Mouse (Mus musculus): ENCODE data around the gene Fdx1. TPM values are rescaled to one million over a fixed set of nuclear protein-coding genes. Genes with fewer than 3 reads are reported as not detected.
A peak's percentile ranks its signal among the peaks of the same experiment; 100 is the strongest.

Fdx1 gene
- total RNA-seq (2022) = 10 to 100 TPM; 80.8 to 96.5 (median 88.2) TPM

DNA sequence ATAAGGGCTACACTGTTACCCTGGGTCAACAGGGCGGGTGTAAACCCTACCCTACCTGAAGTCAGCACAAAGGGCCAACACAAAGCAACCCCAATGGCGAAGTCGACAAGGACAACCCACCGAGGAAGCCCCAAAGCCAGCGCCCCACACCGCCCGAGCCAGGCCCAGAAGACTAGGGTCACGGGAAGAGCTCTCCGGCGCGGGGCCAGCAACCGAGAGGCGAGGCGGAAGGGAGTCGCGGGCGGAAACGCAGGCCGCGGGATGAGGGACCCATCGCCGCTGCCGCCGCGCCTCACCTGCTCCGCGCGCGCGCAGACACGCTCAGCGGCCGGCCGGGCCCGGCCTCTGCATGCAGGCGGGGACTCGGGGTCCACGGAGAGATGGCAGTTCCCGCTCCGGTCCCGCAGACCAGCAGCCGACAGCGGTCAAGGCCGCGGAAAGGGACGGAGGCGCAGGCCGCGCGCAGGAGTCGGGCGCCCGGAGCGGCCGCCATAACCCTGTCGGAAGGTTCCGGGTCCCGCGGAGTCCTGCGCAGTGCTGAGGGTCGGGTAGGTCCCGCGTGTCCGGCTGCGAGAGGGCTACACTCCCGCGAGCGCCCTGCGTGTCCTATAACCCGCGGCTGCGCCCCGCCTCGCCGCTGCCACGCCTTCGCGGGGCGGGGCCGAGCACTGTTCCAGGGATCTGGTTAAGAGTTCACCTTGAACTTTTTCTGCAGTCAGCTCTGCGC, at the start of gene Fdx1:
TSS of gene Fdx1 (minus strand) at position 582 of the 727 bp plus-strand sequence.
- peak; percentile 80 for DNase-seq (ENCODE audit: low spot score)

DNA sequence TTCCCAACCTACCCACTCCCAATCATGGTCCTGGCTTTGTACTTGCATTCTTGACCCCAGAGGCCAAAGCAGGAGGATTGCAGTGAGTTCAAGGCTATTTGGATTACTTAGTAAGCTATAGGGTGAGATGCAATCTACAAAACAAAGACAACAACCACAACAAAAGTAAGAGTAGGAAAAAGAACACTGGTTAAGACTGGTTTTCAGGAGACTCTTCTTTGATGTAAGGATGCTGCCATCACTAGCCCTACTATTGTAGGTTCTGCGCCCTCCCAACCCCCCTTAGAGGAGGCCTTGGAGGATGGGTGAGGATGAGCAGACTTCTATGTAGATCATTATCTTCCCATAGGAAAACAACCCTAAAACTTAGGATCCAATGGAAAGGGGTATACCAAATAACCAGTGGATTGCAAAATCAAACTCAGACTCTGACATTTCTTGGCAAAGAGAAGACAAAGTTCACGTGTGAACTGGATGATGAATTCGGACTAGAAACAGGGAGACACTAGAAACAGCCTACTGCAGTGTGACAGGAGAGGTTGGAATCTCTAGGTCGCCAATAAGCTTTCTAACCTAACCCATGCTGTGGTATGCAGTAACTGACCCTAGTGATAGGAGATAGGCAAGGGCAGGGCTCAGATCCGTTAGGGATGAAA, 49.6 kb upstream of the Fdx1 start:
- no peak for DNase-seq (ENCODE audit: low spot score)

DNA sequence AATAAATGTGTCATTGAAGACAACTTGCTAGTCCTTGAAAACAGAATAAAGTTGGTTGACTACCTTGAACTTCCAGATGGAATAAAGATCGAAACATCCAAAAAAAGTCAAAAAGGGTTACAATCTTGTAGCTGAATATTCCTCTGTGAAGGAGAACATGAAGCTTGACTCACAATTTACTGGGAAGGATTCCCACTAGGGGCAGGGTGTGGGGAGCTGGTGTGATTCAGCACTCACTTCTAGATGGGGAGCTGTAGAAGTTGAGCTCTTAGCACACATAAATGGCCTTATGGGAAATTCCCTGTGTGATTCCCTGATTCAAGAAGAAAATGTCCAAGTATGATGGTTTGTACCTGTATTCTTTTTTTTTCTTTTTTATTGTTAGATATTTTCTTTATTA, 49.0 kb upstream of the Fdx1 start:
- DNase-seq (ENCODE audit: low spot score) = no peak

DNA sequence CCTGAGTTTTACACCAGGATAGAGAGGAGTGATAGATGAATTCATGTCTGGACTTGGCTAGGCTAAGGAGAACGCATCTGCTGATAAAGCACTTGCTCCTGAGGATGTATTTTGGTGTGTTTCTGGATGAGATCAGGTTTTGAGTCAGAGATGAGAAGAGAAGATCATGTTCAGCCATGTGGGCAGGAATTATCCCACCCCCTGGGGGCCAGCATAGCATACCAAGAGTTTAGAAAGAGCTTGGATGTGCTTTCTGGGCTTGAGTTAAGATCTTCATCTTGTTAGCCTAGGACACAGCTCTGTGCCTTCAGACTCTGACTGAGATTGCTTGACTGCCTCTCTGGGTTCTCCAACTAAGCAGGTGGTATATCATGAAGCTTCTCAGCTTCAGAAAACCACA, 45.2 kb upstream of the Fdx1 start:
- no peak for DNase-seq (ENCODE audit: low spot score)

DNA sequence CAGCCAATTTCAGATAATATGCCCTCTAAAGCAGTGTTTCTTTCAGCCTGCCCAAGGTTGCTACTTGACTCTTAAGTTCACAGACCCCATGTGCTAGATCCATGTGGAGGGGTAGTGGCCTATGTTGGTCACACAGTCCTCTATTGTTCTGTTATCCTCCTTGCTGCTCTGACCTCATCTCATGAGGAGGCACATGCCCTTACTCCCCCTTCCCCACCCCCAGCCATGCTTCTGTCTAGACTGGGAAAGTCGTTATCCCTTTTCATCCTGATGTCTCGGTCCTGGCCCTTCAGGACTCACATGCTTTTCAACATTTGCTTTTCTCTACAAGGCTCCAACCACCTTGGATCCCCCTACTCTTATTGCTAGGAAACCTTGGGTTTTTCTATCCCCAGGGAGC, 44.0 kb upstream of the Fdx1 start:
- no peak for DNase-seq (ENCODE audit: low spot score)

DNA sequence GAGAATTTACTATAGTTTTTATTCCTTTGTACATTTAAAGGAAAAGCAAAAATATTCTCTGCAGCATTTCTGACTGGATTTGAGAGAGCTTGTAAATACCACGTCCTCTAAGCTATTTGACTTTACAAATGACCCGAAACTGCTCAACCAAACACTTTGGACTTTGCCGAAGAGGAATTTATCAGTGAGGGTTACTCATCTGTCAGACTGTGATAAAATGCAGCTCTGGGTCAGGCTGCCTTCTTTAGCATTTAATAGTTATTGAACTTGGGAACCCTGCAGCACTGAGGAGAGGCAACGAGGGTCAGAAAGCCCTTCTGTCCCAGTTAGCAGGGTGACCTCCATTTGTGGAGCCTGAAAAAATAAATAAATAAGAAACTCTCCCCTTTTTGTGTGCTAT, 40.1 kb upstream of the Fdx1 start:
- DNase-seq (ENCODE audit: low spot score) = no peak

DNA sequence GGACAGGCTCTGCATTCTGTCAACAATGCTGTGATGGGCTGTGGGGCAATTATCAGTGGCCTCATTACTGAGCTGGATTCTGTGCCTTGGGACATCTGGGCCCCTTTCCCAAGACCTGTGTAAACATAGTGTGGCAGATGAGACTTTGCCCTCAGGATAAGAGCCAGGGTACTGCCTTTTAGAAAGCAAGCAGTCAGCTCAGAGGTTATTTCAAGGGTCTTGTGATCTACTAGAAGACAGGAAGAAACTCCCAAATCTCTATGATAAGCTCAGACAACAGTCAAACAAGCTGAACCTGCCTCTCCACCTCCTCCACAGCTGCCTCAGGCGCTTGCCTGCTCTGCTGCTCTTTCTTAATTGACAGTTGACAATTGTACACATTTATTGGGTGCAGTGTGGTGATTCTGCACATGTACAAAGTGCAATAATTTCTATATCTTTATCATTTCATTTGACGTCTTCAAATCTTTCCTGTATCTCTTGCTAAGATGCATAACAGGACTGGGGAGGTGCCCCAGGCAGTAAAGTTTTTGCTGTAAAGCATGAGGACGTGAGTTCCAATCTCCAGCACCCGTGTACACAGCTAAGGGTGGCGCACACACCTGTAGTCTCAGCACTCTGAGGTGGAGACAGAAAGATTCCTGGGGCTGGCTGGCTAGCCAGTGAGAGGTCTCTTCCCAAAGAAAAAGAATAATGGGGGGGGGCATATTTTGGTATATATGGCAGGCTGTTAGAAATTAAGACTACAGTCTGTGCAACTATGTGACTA, 32.2 kb upstream of the Fdx1 start:
- DNase-seq (ENCODE audit: low spot score) = no peak

DNA sequence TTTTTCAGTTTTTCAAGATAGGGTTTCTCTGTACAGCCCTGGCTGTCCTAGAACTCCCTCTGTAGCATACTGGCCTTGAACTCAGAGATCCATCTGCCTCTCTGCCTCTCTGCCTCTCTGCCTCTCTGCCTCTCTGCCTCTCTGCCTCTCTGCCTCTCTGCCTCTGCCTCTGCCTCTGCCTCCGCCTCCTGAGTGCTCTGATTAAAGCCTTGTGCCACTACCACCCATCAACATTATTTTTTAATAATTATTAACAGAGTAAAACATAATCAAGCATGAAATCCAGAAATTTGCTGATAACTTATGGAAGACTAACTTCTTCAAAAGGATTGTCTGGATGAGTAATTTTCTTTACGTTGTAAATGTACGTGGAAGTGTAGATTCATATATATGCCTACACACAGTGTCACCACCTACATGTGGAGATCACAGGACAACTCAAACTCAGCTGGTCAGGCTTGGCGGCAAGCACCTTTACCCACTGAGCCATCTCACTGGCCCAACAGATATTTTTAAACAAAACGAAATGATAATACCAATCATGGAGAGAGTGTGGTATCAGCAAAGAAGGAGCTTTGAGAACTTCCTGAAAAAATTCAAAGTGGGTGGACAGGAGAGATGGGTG, 31.4 kb upstream of the Fdx1 start:
- no peak for DNase-seq (ENCODE audit: low spot score)

DNA sequence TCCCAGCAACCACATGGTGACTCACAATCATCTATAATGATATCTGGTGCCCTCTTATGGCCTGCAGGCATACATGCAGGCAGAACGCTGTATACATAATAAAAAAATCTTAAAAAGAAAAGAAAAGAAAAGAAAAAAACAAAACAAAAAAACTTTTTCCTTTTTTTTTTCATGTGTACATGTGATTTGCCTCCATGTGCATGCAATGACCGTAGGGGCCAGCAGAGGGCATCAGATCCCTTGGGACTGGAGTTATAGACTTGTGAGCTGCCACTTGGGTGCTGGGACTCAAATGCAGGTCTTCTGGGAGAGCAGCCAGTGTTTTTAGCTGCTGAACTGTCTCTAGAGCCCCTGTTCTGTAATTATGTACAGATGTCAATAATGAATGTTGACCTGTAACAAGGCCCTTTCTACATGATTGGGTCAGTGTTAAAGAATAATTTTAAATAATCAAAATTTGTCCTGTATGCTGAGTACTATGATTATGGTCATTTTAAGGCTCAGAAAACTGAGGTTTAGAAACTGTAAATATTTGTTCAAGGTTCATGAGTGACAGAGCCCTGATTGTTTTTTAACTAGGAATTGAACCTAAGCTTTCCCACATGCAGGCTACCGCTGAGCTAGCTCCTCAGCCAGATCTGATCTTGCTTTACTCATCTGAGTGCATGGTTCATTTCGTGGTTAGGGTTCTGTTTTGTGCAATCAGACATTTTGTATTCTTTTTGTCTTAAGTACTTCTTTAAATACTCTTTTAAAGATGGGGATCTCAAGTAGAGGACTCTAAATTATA, 30.3 kb upstream of the Fdx1 start:
- no peak for DNase-seq (ENCODE audit: low spot score)

DNA sequence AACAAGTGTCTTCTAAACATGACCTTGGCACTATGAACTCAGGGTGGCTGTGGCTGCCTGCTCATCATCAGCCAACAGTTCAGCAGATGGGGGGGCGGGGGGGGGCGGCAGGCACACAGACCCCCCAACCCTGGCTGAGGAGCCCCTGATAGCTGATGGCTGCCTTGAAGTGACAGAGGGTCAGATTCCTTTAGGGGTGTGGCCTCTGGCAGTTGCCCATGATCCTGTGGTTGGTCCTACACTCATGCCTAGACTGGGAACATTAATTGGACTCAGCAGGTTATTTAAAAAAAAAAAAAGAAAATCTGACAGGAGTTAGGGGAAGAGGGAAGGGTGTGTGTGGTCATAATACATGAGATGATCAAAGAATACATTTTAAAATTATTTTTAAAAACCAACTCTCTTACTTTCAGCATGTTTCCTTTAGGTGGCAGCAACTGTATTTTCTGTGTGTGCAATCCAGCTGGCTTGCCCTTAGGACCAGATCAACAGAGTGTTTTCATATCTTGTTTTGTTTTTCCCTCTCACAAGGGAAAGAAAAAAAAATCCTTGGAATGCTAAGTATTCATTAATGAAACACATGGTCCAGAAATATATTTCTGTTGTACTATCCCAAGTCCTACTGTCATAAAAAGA, 28.0 kb upstream of the Fdx1 start:
- DNase-seq (ENCODE audit: low spot score) = no peak

DNA sequence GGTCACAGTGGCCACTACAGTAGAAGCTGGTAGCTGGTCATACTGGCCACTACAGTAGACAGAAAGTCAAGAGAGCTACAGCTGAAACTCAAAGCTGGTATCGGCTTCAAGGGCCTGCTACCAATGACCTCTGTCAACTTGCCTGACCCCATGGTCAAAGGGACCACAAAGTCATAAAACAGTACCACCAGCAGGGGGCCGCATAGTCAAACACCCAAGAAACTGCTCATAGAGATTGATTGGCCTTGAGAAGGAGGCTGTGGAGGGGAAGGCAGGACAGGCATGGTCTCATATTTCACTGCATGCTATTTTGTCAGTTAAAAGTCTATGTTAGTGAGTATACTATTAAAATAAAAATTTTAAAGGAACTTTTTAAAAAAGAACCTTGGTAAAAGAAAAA, 27.5 kb upstream of the Fdx1 start:
- peak; percentile 37 for DNase-seq (ENCODE audit: low spot score)

DNA sequence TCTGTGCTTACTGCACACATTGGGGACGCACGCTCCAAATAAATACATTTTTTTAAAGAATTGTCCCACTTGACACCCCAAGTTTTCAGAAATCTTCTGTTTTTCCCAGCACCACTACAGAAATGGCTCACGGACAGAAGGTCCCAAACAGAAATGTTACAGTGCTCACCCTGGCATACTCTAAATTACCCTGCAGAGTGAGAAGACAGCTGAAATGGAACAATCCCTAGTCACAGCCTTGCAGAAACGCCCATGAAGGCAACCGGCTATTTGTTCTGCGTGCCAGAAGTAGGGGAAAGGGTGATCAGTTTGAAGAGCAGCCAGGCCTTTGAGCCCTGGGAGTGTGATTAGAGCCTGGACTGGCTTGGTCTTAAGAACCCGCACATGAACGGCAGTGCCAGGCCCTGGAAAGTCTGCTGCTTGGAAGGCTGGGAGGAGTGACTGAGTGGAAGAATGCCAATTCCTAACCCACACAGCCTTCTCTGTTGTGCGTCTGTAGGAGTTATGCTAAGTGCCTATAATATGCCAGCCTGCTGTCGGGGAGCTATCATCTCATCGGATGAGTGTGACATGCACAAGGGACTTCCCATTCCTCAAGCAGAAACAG, 22.2 kb upstream of the Fdx1 start:
- no peak for DNase-seq (ENCODE audit: low spot score)

DNA sequence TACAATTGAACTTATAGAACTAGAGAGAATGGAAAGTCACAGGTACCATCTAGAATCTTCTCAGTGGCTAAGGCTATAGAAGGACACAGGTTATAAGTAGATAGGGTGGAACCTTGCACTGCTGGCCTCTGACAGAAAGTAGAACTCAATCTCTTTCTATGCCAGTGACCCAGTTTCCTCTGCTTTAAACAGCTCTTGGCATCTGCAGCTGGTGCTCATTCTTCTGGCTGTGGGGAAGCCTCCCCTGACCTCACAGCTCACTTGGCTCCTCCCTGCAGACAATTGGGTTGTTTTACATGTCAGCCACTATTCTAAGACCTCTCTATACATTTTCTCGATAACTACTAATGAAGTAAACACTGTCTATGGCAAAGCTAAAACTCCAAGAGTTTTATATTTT, 17.8 kb upstream of the Fdx1 start:
- DNase-seq (ENCODE audit: low spot score) = no peak

DNA sequence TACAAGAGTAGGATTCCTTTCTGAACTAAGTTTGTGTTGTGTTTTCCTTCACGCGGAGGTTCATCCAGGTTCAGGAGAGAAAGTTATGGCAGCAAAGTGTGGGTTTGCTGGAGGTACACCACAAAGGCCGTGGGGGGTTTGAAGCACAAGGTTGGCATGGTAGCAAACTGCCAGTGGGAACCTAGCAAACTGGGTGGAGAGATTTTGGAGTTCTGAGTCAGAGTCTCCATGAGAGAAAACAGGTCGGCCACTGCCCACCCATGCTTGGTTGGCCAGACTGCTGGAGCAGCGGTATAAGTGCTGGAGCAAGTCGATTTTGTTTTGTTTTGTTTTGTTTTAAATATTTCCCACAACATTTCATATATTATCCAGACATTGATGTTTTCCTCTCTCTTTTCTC, 15.9 kb upstream of the Fdx1 start:
- no peak for DNase-seq (ENCODE audit: low spot score)

DNA sequence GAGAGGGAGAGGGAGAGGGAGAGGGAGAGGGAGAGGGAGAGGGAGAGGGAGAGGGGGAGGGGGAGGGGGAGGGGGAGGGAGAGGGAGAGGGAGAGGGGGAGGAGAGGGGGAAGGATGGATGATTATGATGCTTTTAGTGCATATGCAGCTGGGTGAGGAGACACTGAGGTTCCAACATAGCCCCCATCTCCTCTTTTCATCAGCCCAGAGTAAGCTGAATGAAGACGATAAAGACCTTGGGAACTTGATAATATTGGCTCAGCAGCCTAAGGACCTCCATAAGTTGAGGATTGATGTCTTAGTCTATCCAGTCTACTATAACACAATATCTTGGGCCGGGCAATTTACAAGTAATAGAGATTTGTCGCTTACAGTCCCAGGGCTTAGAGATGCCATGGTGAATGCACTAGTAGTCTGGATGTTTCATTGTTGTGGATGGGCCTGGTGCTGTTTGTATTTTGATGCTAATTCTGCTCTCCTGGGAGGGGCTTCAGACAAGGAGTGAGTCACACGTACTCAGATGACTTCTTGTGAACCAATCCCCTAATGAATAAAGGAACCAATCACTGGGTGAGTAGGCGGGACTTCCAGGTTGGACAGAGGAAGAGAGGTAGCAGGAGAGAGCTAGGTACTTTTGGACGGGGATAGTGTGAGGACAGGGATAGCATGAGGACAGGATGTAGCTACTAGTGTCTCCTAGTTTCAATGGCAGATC, 15.3 kb upstream of the Fdx1 start:
- DNase-seq (ENCODE audit: low spot score) = no peak

DNA sequence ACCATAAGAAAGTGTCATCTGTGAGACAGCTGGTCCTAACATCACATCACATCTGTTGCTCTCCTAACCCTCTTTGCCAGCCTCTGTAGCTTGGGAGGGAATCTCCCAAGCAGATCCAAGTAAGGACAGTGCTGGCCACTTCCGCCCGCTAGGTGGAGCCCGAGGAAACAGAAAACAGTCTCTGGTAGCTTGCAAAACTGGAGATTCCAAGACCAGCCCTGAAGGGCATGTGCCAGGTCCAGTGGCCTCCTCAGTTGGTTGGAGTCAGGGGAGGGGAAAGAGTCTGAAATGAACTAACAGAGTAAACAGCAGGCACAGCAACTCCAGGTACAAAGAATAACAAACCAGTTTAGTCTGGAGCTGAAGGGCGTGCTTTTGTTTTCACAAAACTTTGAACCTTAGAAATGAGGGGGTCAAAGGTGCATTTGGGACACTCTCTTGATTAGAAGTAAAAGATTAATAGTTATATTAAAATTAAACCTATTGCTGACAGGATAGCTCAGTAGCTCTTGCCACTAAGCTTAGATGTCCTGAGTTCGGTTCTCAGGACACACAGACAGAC, 14.2 kb upstream of the Fdx1 start:
- peak; percentile 78 for DNase-seq (ENCODE audit: low spot score)

DNA sequence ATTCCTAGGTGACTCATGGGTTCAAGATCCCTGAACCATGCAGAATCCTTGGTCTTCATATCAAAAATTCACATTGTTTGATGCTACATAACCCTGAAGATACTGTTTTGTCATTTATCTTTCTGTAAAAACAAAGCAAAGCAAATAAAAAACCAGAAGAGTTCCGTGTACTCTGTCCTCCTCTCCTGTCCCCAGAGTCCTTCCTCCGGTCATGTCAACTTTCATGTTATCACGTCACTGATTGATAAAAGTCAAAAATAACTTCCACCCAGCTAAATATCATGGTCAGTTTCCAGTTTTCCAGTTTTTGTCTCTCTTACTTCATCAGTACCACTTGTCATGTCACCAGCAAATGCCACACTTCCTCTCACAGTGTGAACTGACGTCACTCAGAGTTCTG, 11.5 kb upstream of the Fdx1 start:
- no peak for DNase-seq (ENCODE audit: low spot score)

DNA sequence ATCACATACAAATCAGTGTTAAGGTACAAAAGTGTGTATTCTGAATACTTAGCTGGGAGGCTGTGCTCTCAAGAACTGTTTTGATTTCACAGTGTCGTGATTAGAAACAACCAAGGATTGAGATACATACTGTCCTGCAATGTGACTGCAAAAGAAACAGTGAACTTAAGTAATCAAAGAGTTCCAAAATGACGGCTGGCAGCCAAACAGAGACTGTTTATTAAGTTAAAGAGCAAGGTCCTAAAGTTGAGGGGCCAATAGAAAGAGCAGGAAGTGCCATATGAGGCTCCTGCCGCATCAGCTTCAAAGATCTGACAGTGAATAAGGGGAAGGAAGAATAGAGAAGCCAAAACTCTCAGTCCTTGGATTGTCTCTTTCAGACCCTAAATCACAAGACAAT, 10.5 kb upstream of the Fdx1 start:
- no peak for DNase-seq (ENCODE audit: low spot score)

DNA sequence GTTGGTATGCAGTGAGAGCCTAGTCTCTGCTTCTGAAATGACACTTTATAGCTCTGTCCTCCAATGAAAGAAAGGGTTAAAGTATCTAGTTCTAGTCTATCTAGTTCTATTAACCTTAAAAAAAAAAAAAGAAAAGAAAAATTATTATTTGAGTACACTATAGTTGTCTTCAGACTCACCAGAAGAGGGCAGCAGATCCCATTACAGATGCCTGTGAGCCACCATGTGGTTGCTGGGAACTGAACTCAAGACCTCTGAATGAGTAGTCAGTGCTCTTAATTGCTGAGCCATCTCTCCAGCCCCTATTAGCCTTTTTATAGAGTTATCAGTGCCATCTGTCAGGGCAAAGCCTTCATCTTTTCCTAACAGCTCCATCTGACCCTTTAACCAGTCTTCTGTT, 3.0 kb upstream of the Fdx1 start:
- no peak for DNase-seq (ENCODE audit: low spot score)

DNA sequence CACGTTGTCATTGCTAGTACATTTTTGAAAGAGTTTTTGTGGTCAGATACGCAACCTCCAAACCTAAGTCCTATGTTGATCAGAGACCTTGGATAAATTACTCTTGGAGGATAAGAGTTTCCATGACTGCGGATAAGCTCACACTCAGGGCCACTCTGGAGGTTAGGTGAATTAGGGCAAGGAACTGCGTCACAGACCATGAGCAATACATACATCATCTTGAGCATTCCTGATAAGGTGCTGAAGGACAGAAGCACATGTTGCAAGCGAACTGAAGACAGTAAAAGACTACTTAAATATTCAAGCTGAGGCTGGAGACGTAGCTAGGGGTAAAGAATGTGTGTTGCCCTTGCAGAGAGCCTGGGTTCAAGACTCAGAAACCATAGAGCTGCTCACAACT, 754 bp upstream of the Fdx1 start:
- DNase-seq (ENCODE audit: low spot score) = no peak

All from heart, adult 8-10 months (tissue).